Mouse (Mus musculus): Measurements from ENCODE around the gene Slc30a6. TPM values are rescaled to one million over a fixed set of nuclear protein-coding genes. Genes with fewer than 3 reads are reported as not detected.

Gene Slc30a6
- polyA plus RNA-seq, 1 experiment = 18.3 TPM

DNA sequence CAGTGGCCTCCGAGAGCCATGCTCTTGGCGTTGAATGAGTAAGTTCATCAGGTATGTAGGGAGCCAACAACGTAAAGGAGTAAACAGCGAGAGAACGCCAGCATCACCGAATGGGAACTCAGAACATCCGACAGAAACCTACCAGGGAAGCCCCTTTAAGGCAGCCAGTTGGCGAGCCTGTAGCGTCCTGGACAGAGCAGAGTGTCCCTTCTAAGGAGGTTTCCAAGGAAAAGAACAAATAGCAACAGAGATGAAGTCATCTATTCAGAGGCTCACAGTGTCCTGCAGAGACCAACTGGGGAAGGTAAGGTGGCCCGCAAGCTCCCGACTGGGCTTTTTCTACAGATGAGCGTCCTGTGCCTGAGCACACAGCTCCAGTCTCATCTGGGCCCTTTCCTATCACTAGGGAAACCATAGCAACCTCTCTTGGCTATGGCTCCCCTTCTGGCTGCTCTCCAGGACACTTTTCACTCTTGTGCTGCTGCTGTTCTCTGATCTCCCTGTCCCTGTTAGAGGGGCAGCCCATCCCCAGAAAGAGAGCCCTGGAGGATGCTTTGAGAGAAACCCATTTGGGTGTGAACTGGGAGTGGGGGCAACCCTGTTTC lies 29.1 kb downstream of the Slc30a6 start:
- TF ChIP-seq CTCF (IDR thresholded peaks at IDR 0.05; ENCODE audit: control insufficient read depth, insufficient read depth, insufficient read length) = no peak
- TF ChIP-seq MYOD1 (IDR thresholded peaks at IDR 0.05; ENCODE audit: control insufficient read depth, insufficient read length, low read depth) = no peak
- TF ChIP-seq MYOG (IDR thresholded peaks at IDR 0.05; ENCODE audit: control insufficient read depth, extremely low read depth, insufficient read length) = no peak
- TF ChIP-seq CEBPB (IDR thresholded peaks at IDR 0.05; ENCODE audit: low read depth) = no peak
- no peak for TF ChIP-seq MAX (IDR thresholded peaks at IDR 0.05)
- no peak for TF ChIP-seq FOSL1 (IDR thresholded peaks at IDR 0.05; ENCODE audit: insufficient read depth, low read length, poor library complexity, severe bottlenecking)
- H3K4me3 ChIP-seq (ENCODE audit: insufficient read depth, poor library complexity, severe bottlenecking) = no peak overlapping the region
- peaks cover 45% of the 10 kb centered on the region for H3K36me3 ChIP-seq (ENCODE audit: control insufficient read depth, insufficient read depth)
- H3K79me2 ChIP-seq (ENCODE audit: control insufficient read depth, insufficient read depth) = no peaks in the 10 kb centered on the region
- no peaks in the 10 kb centered on the region for H3K79me3 ChIP-seq (ENCODE audit: low read depth)
- H3ac ChIP-seq (ENCODE audit: control insufficient read depth, insufficient read length, low read depth) = no peak overlapping the region
- H3K27me3 ChIP-seq (ENCODE audit: control insufficient read depth, insufficient read depth, insufficient read length) = no peaks in the 10 kb centered on the region

DNA sequence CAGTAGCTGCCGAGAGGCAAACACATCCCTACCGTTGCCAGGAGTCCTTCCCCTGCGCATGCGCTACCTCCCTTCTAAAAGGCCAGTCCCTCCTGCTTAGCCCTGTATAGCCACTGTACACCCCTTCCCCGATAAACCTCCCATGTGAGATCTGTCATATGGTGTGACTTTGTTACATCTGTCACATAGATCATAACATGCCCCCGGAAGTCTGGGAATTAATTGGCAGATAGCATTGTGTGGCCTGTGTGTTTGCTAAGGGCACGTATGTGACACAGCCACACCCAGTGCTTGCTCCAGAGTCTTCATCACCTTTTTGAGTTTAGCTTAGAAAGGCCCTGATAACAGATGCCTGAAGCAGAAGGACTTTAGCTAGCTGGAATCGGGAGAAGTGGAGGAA lies 34.7 kb downstream of the Slc30a6 start:
- no peak for TF ChIP-seq MYOG (IDR thresholded peaks at IDR 0.05; ENCODE audit: control insufficient read depth, extremely low read depth, insufficient read length)
- TF ChIP-seq CTCF (IDR thresholded peaks at IDR 0.05; ENCODE audit: control insufficient read depth, insufficient read depth, insufficient read length) = no peak
- no peak for TF ChIP-seq CEBPB (IDR thresholded peaks at IDR 0.05; ENCODE audit: low read depth)
- no peak for TF ChIP-seq MYOD1 (IDR thresholded peaks at IDR 0.05; ENCODE audit: control insufficient read depth, insufficient read length, low read depth)
- TF ChIP-seq FOSL1 (IDR thresholded peaks at IDR 0.05; ENCODE audit: insufficient read depth, low read length, poor library complexity, severe bottlenecking) = no peak
- Histone ChIP-seq H3K4me3 (ENCODE audit: insufficient read depth, poor library complexity, severe bottlenecking) (no peak overlapping the region), H3K79me2 (ENCODE audit: control insufficient read depth, insufficient read depth) (no peaks in the 10 kb centered on the region), H3ac (ENCODE audit: control insufficient read depth, insufficient read length, low read depth) (no peak overlapping the region), H3K27me3 (ENCODE audit: control insufficient read depth, insufficient read depth, insufficient read length) (no peaks in the 10 kb centered on the region), H3K79me3 (ENCODE audit: low read depth) (no peaks in the 10 kb centered on the region), H3K36me3 (ENCODE audit: control insufficient read depth, insufficient read depth) (peaks cover 4% of the 10 kb centered on the region)

DNA sequence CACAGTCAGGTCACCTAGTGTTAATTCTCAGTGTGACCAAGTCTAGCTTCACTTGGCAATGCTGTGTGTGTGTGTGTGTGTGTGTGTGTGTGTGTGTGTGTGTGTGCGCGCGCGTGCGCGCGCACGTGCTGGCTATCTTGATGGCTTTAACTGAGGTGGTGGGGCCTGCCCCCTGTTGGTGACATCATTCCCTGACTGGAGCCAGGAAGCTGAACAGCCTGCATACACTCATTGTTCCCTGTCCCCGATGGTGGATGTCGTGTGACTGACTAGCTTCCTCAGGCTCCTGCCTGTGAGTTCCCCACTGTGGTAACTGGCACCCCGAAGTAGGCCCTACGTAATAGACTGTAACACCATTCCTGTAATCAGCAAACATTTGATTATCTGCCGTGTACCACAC lies 36.1 kb downstream of the Slc30a6 start:
- Histone ChIP-seq H3K79me3 (ENCODE audit: low read depth) (no peaks in the 10 kb centered on the region), H3K4me3 (ENCODE audit: insufficient read depth, poor library complexity, severe bottlenecking) (no peak overlapping the region), H3K36me3 (ENCODE audit: control insufficient read depth, insufficient read depth) (no peaks in the 10 kb centered on the region), H3ac (ENCODE audit: control insufficient read depth, insufficient read length, low read depth) (no peak overlapping the region), H3K79me2 (ENCODE audit: control insufficient read depth, insufficient read depth) (no peaks in the 10 kb centered on the region), H3K27me3 (ENCODE audit: control insufficient read depth, insufficient read depth, insufficient read length) (no peaks in the 10 kb centered on the region)
- TF ChIP-seq CTCF (IDR thresholded peaks at IDR 0.05; ENCODE audit: control insufficient read depth, insufficient read depth, insufficient read length) (no peak), MYOG (IDR thresholded peaks at IDR 0.05; ENCODE audit: control insufficient read depth, extremely low read depth, insufficient read length) (no peak), FOSL1 (IDR thresholded peaks at IDR 0.05; ENCODE audit: insufficient read depth, low read length, poor library complexity, severe bottlenecking) (no peak), CEBPB (IDR thresholded peaks at IDR 0.05; ENCODE audit: low read depth) (no peak), MAX (IDR thresholded peaks at IDR 0.05) (no peak), USF1 (IDR thresholded peaks at IDR 0.05; ENCODE audit: low read depth) (no peak), MYOD1 (IDR thresholded peaks at IDR 0.05; ENCODE audit: control insufficient read depth, insufficient read length, low read depth) (no peak)

DNA sequence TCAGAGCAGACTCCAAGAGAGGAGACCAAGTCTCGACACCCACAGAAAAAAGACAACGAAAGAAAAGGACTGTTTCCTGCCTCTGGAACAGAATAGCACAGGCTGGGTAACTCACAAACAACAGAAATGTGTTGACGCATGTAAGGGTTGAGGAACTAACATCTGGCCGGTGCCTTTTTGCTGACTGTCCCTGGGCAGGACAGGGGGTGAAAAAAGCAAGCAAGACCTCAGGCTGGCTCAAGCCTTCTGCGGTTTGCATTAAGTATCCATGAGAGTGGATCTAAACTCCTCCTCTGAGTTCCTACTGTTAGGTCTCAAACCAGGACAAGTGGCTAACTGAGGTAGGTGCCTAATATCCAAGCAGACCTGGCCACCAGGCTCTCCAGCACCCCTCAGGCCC lies 37.2 kb downstream of the Slc30a6 start:
- Histone ChIP-seq H3K79me3 (ENCODE audit: low read depth) (no peaks in the 10 kb centered on the region), H3K4me3 (ENCODE audit: insufficient read depth, poor library complexity, severe bottlenecking) (no peak overlapping the region), H3K79me2 (ENCODE audit: control insufficient read depth, insufficient read depth) (no peaks in the 10 kb centered on the region), H3ac (ENCODE audit: control insufficient read depth, insufficient read length, low read depth) (no peak overlapping the region), H3K27me3 (ENCODE audit: control insufficient read depth, insufficient read depth, insufficient read length) (no peaks in the 10 kb centered on the region), H3K36me3 (ENCODE audit: control insufficient read depth, insufficient read depth) (no peaks in the 10 kb centered on the region)
- TF ChIP-seq USF1 (IDR thresholded peaks at IDR 0.05; ENCODE audit: low read depth) (no peak), FOSL1 (IDR thresholded peaks at IDR 0.05; ENCODE audit: insufficient read depth, low read length, poor library complexity, severe bottlenecking) (no peak), MYOD1 (IDR thresholded peaks at IDR 0.05; ENCODE audit: control insufficient read depth, insufficient read length, low read depth) (no peak), CTCF (IDR thresholded peaks at IDR 0.05; ENCODE audit: control insufficient read depth, insufficient read depth, insufficient read length) (no peak), MAX (IDR thresholded peaks at IDR 0.05) (no peak), MYOG (IDR thresholded peaks at IDR 0.05; ENCODE audit: control insufficient read depth, extremely low read depth, insufficient read length) (no peak), CEBPB (IDR thresholded peaks at IDR 0.05; ENCODE audit: low read depth) (no peak)

DNA sequence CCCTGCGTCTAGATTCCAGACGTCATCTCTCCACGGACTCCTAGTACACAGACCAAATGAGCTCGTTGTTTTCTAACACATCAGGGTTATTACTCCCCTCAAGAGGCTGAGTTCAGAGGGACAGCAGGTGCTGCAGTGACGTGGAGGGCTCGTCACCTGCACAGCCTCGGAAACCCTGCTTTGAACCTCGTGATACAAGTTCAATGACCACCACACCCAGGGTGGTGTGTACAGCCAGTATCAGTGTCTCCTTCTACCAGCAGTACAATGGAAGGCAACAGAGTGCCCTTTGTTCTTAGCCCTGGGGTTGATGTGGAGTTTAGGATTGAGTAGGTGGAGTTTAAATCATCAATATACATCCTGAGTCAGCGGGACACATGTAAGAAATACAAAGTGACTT lies 42.4 kb downstream of the Slc30a6 start:
- TF ChIP-seq FOSL1 (IDR thresholded peaks at IDR 0.05; ENCODE audit: insufficient read depth, low read length, poor library complexity, severe bottlenecking) (no peak), CEBPB (IDR thresholded peaks at IDR 0.05; ENCODE audit: low read depth) (no peak), MAX (IDR thresholded peaks at IDR 0.05) (no peak), MYOD1 (IDR thresholded peaks at IDR 0.05; ENCODE audit: control insufficient read depth, insufficient read length, low read depth) (no peak), CTCF (IDR thresholded peaks at IDR 0.05; ENCODE audit: control insufficient read depth, insufficient read depth, insufficient read length) (no peak), MYOG (IDR thresholded peaks at IDR 0.05; ENCODE audit: control insufficient read depth, extremely low read depth, insufficient read length) (no peak), USF1 (IDR thresholded peaks at IDR 0.05; ENCODE audit: low read depth) (no peak)
- Histone ChIP-seq H3K79me3 (ENCODE audit: low read depth) (no peaks in the 10 kb centered on the region), H3K36me3 (ENCODE audit: control insufficient read depth, insufficient read depth) (no peaks in the 10 kb centered on the region), H3K4me3 (ENCODE audit: insufficient read depth, poor library complexity, severe bottlenecking) (no peak overlapping the region), H3ac (ENCODE audit: control insufficient read depth, insufficient read length, low read depth) (no peak overlapping the region), H3K79me2 (ENCODE audit: control insufficient read depth, insufficient read depth) (no peaks in the 10 kb centered on the region), H3K27me3 (ENCODE audit: control insufficient read depth, insufficient read depth, insufficient read length) (no peaks in the 10 kb centered on the region)

DNA sequence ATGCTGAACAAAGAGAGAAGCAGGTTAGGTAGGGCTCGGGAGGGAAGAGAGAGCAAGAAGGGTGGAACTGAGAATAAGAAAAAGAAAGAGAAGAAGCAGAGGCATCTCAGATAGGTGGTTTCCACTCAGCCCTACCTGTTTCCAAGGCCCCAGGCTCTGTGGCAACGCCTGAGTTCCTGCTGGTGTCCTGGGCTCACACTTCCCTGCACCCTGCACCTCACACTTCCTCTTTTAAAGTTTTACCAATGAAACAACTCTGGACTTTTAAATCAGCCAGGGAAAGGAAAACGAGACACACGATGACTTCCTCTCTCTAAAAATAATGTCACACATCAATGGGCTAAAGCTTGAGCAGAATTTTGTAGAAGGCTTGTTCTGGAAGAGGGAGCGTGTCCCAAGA lies 45.1 kb downstream of the Slc30a6 start:
- Histone ChIP-seq H3K36me3 (ENCODE audit: control insufficient read depth, insufficient read depth) (no peaks in the 10 kb centered on the region), H3ac (ENCODE audit: control insufficient read depth, insufficient read length, low read depth) (no peak overlapping the region), H3K4me3 (ENCODE audit: insufficient read depth, poor library complexity, severe bottlenecking) (no peak overlapping the region), H3K27me3 (ENCODE audit: control insufficient read depth, insufficient read depth, insufficient read length) (peaks cover 5% of the 10 kb centered on the region), H3K79me3 (ENCODE audit: low read depth) (no peaks in the 10 kb centered on the region), H3K79me2 (ENCODE audit: control insufficient read depth, insufficient read depth) (no peaks in the 10 kb centered on the region)
- TF ChIP-seq MYOD1 (IDR thresholded peaks at IDR 0.05; ENCODE audit: control insufficient read depth, insufficient read length, low read depth) = no peak
- no peak for TF ChIP-seq FOSL1 (IDR thresholded peaks at IDR 0.05; ENCODE audit: insufficient read depth, low read length, poor library complexity, severe bottlenecking)
- no peak for TF ChIP-seq MYOG (IDR thresholded peaks at IDR 0.05; ENCODE audit: control insufficient read depth, extremely low read depth, insufficient read length)
- no peak for TF ChIP-seq CEBPB (IDR thresholded peaks at IDR 0.05; ENCODE audit: low read depth)
- no peak for TF ChIP-seq USF1 (IDR thresholded peaks at IDR 0.05; ENCODE audit: low read depth)
- TF ChIP-seq CTCF (IDR thresholded peaks at IDR 0.05; ENCODE audit: control insufficient read depth, insufficient read depth, insufficient read length) = no peak
- TF ChIP-seq MAX (IDR thresholded peaks at IDR 0.05) = no peak

Data from C2C12 (cell line).